Mouse (Mus musculus): Measurements from ENCODE around the gene Cd300ld2.
"Not testable (repeated sequence)": the region's sequence is repeated elsewhere in the genome, so short reads cannot be mapped to it uniquely, and the experiment has no call there.

DNA sequence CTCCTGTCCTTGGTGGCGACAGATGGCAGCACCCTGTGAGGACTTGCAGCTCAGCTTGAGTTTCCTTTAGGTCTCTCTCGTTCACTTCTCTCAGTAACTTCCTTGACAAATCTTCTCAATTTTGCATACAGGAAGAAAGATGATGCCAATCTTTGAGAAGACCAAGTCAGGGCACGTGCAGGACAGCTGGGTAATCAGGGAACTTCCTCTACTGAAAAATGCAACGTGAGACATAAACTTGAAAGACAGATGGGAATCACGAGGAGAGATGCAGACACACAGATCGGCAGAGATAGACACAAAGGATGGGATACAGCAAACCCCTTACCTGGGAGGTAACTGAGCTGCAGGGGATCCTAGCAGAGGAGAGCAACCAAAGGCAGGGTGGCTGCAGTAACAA is 21.7 kb upstream of the Cd300ld2 start, which contains the start of gene Cd300ld5:
- not testable (repeated sequence) for TF ChIP-seq CTCF (IDR thresholded peaks at IDR 0.05; ENCODE audit: low read depth); EP300 (optimal IDR thresholded peaks at IDR 0.05)

Measured in stomach, postnatal 0 days (tissue).